Mouse (Mus musculus): ENCODE results near the gene Fabp2.

- no peak for TF ChIP-seq CTCF (IDR thresholded peaks at IDR 0.05; ENCODE audit: insufficient read depth, low read depth, low read length)
- no peak for TF ChIP-seq POLR2A (IDR thresholded peaks at IDR 0.05; ENCODE audit: insufficient read depth, low read depth, low read length)
These were observed 39.7 kb upstream of the Fabp2 start for GRCm38 (mm10) chr3:122855149-122855548.

Data from olfactory bulb, adult 2 months (tissue).